Mouse (Mus musculus) CH12.LX (cell line): ENCODE measurements around the gene Psme4.

Source experiments
- CTCF ChIP-seq, 2 experiments: IDR thresholded peaks in 1 of 2; conservative IDR thresholded peaks in 1 of 2; 2 replicates each; pipeline ENCODE4 v1.5.1; 2011 to 2012; ENCODE audit warnings: low read depth in 2 of 2, low read length in 2 of 2, improper control_type of control experiment in 1 of 2, inconsistent platforms in 1 of 2, mild to moderate bottlenecking in 1 of 2, moderate library complexity in 1 of 2
- POLR2A ChIP-seq: IDR thresholded peaks from 2 replicates; pipeline ENCODE4 v1.6.1; 2011; ENCODE audit warnings: low read depth, mild to moderate bottlenecking, improper control_type of control experiment, low read length
- POLR2AphosphoS2 ChIP-seq: IDR thresholded peaks from 2 replicates; pipeline ENCODE4 v1.6.1; 2011; ENCODE audit warnings: low read depth, low read length, improper control_type of control experiment
- TBP ChIP-seq: conservative IDR thresholded peaks from 2 replicates; pipeline ENCODE4 v1.6.1; 2011; ENCODE audit warnings: low read depth, low read length, improper control_type of control experiment
- USF1 ChIP-seq: IDR thresholded peaks from 2 replicates; pipeline ENCODE4 v1.6.1; 2014; ENCODE audit warnings: low read depth, mild to moderate bottlenecking, inconsistent platforms, low read length, improper control_type of control experiment
- ZNF384 ChIP-seq: IDR thresholded peaks from 2 replicates; pipeline ENCODE4 v1.6.1; 2012; ENCODE audit warnings: low read depth, low read length, improper control_type of control experiment, inconsistent platforms

DNA sequence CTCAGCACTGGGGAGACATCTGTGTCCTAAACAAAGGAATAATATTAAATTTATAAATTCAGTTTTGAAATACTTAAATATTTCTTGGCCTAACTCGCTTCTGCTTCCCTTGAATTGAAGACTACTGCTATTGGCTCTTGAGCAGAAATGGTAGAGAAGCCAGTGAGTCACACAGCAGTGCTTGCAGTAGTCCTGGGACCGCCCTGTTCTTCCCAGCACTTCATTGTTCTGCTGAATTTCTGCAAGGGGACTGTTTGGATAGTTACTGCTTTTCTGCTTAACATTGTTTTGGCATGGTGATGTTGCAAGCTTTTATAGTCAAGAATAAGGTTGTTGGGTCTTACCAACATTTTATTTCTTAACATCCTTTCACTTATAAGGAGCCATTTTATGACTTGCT is 25.7 kb downstream of the Psme4 start:
- TF ChIP-seq POLR2A (no peak), CTCF (conservative IDR thresholded peaks at IDR 0.05 in 1 of 2, IDR thresholded peaks at IDR 0.05 in 1 of 2; ENCODE audit: low read depth in 2 of 2, low read length in 2 of 2) (no peak), TBP (no peak), ZNF384 (no peak), POLR2AphosphoS2 (no peak), USF1 (no peak)
